Comparison of ENCODE assay signal across 8 mouse cellular contexts in genomic region chr15:79686046-79686869, GRCm38 (mm10). TPM values are rescaled to one million over a fixed set of nuclear protein-coding genes. Genes with fewer than 3 reads are reported as not detected.
A peak's percentile ranks its signal among the peaks of the same experiment; 100 is the strongest.
DNase-seq lines count a peak whose midpoint lies in the region; ATAC-seq and TF ChIP-seq lines count a peak whose summit lies in the region.

No protein-coding gene starts in this region.

- no peaks in the 10 kb centered on the region for H3K27me3 ChIP-seq in kidney, postnatal 0 days (ENCODE audit: insufficient read depth, low read length)
- no peaks in the 10 kb centered on the region for H3K27me3 ChIP-seq in hindbrain, postnatal 0 days (ENCODE audit: insufficient read depth, low read length)
- H3K27me3 ChIP-seq in midbrain, postnatal 0 days (ENCODE audit: insufficient read depth, low read length), result no peaks in the 10 kb centered on the region

- TF ChIP-seq POLR2A in cortical plate, adult 2 months (IDR thresholded peaks at IDR 0.05; ENCODE audit: extremely low read depth, insufficient read depth, low read length), result no peak

- H3K4me3 ChIP-seq in kidney, postnatal 0 days (replicated peaks; ENCODE audit: low read depth, low read length), result peak overlapping the region; percentile 88
- peak overlapping the region; percentile 72 for H3K4me3 ChIP-seq in cortical plate, adult 2 months (ENCODE audit: insufficient read depth, low read length)
- H3K4me3 ChIP-seq in hindbrain, postnatal 0 days (ENCODE audit: low read length), result peak overlapping the region; percentile 93
- peak overlapping the region; percentile 91 for H3K4me3 ChIP-seq in midbrain, postnatal 0 days (ENCODE audit: low read depth, low read length)

- peak overlapping the region; percentile 92 for H3K9ac ChIP-seq in kidney, postnatal 0 days (ENCODE audit: low read depth, low read length)
- H3K9ac ChIP-seq in hindbrain, postnatal 0 days (replicated peaks; ENCODE audit: low read length), result peak overlapping the region; percentile 92; the same call in 1 of the 2 replicates
- H3K9ac ChIP-seq in midbrain, postnatal 0 days (replicated peaks; ENCODE audit: low read length, poor library complexity, severe bottlenecking), result peak overlapping the region; percentile 85

- H3K9me3 ChIP-seq in kidney, postnatal 0 days (replicated peaks; ENCODE audit: low read length), result no peaks in the 10 kb centered on the region
- no peaks in the 10 kb centered on the region for H3K9me3 ChIP-seq in hindbrain, postnatal 0 days (ENCODE audit: low read length)
- no peaks in the 10 kb centered on the region for H3K9me3 ChIP-seq in midbrain, postnatal 0 days (ENCODE audit: low read length)

- no peak for TF ChIP-seq CTCF in kidney, postnatal 0 days (IDR thresholded peaks at IDR 0.05; ENCODE audit: low read depth)
- TF ChIP-seq CTCF in cortical plate, adult 2 months (IDR thresholded peaks at IDR 0.05; ENCODE audit: extremely low read depth, insufficient read depth, low read length), result no peak
- no peak for TF ChIP-seq CTCF in hindbrain, postnatal 0 days (IDR thresholded peaks at IDR 0.05; ENCODE audit: low read depth)
- no peak for TF ChIP-seq CTCF in midbrain, postnatal 0 days (IDR thresholded peaks at IDR 0.05)

- no peak for ATAC-seq in kidney, postnatal 0 days (replicated peaks; ENCODE audit: low FRiP score, low read depth)
- ATAC-seq in hindbrain, postnatal 0 days, result no peak
- ATAC-seq in midbrain, postnatal 0 days (ENCODE audit: low FRiP score), result no peak

- 0 out of 2 replicates have a peak overlapping the region, but pooled peaks have one; percentile 70 for H3K27ac ChIP-seq in kidney, postnatal 0 days
- H3K27ac ChIP-seq in cortical plate, adult 2 months (ENCODE audit: insufficient read depth, low read length), result no peak overlapping the region
- no peak overlapping the region for H3K27ac ChIP-seq in hindbrain, postnatal 0 days
- no peak overlapping the region for H3K27ac ChIP-seq in midbrain, postnatal 0 days (ENCODE audit: low read depth, low read length)

- no peaks in the 10 kb centered on the region for H3K36me3 ChIP-seq in kidney, postnatal 0 days (ENCODE audit: insufficient read depth, low read length)
- no peaks in the 10 kb centered on the region for H3K36me3 ChIP-seq in hindbrain, postnatal 0 days (ENCODE audit: insufficient read depth, low read length)
- H3K36me3 ChIP-seq in midbrain, postnatal 0 days (ENCODE audit: insufficient read depth, low read length), result no peaks in the 10 kb centered on the region

- H3K4me2 ChIP-seq in kidney, postnatal 0 days (ENCODE audit: low read length), result peak overlapping the region; percentile 78
- peak overlapping the region; percentile 79 for H3K4me2 ChIP-seq in hindbrain, postnatal 0 days (ENCODE audit: low read depth, low read length)
- H3K4me2 ChIP-seq in midbrain, postnatal 0 days (ENCODE audit: low read depth, low read length, poor library complexity, severe bottlenecking), result peak overlapping the region; percentile 74

- no peak for DNase-seq in kidney, postnatal 0 days (ENCODE audit: low spot score)
- no peak for DNase-seq in kidney, postnatal 14 days
- no peak for DNase-seq in hindbrain, postnatal 0 days (ENCODE audit: low spot score)
- DNase-seq in midbrain, postnatal 0 days (ENCODE audit: low spot score), result no peak
- no peak for DNase-seq in left cerebral cortex, adult 8-10 months (ENCODE audit: low spot score in 2 of 2)
- no peak for DNase-seq in frontal cortex, adult 2 months (ENCODE audit: extremely low spot score in 1 of 2, low spot score in 1 of 2)
- DNase-seq in thymus, postnatal 4 days, result no peak

- peaks cover 43% of the 10 kb centered on the region for H3K4me1 ChIP-seq in kidney, postnatal 0 days (replicated peaks; ENCODE audit: insufficient read depth, low read length)
- peaks cover 6% of the 10 kb centered on the region; the same call in 1 of the 2 replicates for H3K4me1 ChIP-seq in cortical plate, adult 2 months (ENCODE audit: control insufficient read depth, insufficient read depth, low read length)
- peaks cover 34% of the 10 kb centered on the region for H3K4me1 ChIP-seq in hindbrain, postnatal 0 days (ENCODE audit: insufficient read depth, low read length)
- peaks cover 29% of the 10 kb centered on the region for H3K4me1 ChIP-seq in midbrain, postnatal 0 days (ENCODE audit: insufficient read depth, low read length)

- WGBS in kidney, postnatal 0 days, result 15% methylated on average over 15 of the region's 15 CpGs
- WGBS in hindbrain, postnatal 0 days, result 10% methylated on average over 15 of the region's 15 CpGs
- 16% methylated on average over 15 of the region's 15 CpGs for WGBS in midbrain, postnatal 0 days

RNA-seq across cellular contexts. Expression of gene Josd1, which starts 1.5 kb away (rescaled TPM):
- 18.8 and 19.0 TPM in 2 replicates for polyA plus RNA-seq in kidney, postnatal 0 days (2015; fragmentation: Nextera tagmentation; extraction: Ambion mirVana)
- 64.0 and 64.3 TPM in 2 replicates for polyA plus RNA-seq in cortical plate, adult 2 months (2012; rRNA removed)
- total RNA-seq in hindbrain, postnatal 0 days (2014; rRNA removed), result 53.3 and 57.9 TPM in 2 replicates
- polyA plus RNA-seq in hindbrain, postnatal 0 days (2015; fragmentation: Nextera tagmentation; extraction: Ambion mirVana), result 18.1 and 20.0 TPM in 2 replicates
- 58.7 and 59.6 TPM in 2 replicates for total RNA-seq in midbrain, postnatal 0 days (2014; rRNA removed)
- 16.8 and 17.7 TPM in 2 replicates for polyA plus RNA-seq in midbrain, postnatal 0 days (2015; fragmentation: Nextera tagmentation; extraction: Ambion mirVana)
- 10 to 100 TPM; 56.0 to 62.3 (median 60.6) TPM for total RNA-seq in left cerebral cortex, adult 8-10 months (2022)
- 53.0 and 53.8 TPM in 2 replicates for polyA plus RNA-seq in frontal cortex, adult 2 months (2012; rRNA removed)

RNA-seq across cellular contexts. Expression of gene Gtpbp1, which starts 4.4 kb away (rescaled TPM):
- polyA plus RNA-seq in kidney, postnatal 0 days (2015; fragmentation: Nextera tagmentation; extraction: Ambion mirVana), result 24.3 and 26.9 TPM in 2 replicates
- 36.4 and 36.9 TPM in 2 replicates for polyA plus RNA-seq in cortical plate, adult 2 months (2012; rRNA removed)
- 88.2 and 91.7 TPM in 2 replicates for total RNA-seq in hindbrain, postnatal 0 days (2014; rRNA removed)
- polyA plus RNA-seq in hindbrain, postnatal 0 days (2015; fragmentation: Nextera tagmentation; extraction: Ambion mirVana), result 36.7 and 38.3 TPM in 2 replicates
- 76.1 and 99.3 TPM in 2 replicates for total RNA-seq in midbrain, postnatal 0 days (2014; rRNA removed)
- 40.0 and 41.6 TPM in 2 replicates for polyA plus RNA-seq in midbrain, postnatal 0 days (2015; fragmentation: Nextera tagmentation; extraction: Ambion mirVana)
- total RNA-seq in left cerebral cortex, adult 8-10 months (2022), result 10 to 100 TPM; 48.5 to 60.5 (median 55.9) TPM
- polyA plus RNA-seq in frontal cortex, adult 2 months (2012; rRNA removed), result 45.0 and 46.6 TPM in 2 replicates

RNA-seq across cellular contexts. Expression of gene Tomm22, which starts 15.6 kb away (rescaled TPM):
- polyA plus RNA-seq in kidney, postnatal 0 days (2015; fragmentation: Nextera tagmentation; extraction: Ambion mirVana), result 264 TPM in 2 replicates
- 88.3 and 94.3 TPM in 2 replicates for polyA plus RNA-seq in cortical plate, adult 2 months (2012; rRNA removed)
- 139 and 149 TPM in 2 replicates for total RNA-seq in hindbrain, postnatal 0 days (2014; rRNA removed)
- polyA plus RNA-seq in hindbrain, postnatal 0 days (2015; fragmentation: Nextera tagmentation; extraction: Ambion mirVana), result 239 and 241 TPM in 2 replicates
- 161 and 180 TPM in 2 replicates for total RNA-seq in midbrain, postnatal 0 days (2014; rRNA removed)
- polyA plus RNA-seq in midbrain, postnatal 0 days (2015; fragmentation: Nextera tagmentation; extraction: Ambion mirVana), result 229 and 230 TPM in 2 replicates
- total RNA-seq in left cerebral cortex, adult 8-10 months (2022), result 100 to 1,000 TPM in 2 of 4 experiments, 10 to 100 TPM in 2; 87.9 to 109 (median 103) TPM
- polyA plus RNA-seq in frontal cortex, adult 2 months (2012; rRNA removed), result 92.3 and 97.1 TPM in 2 replicates

RNA-seq across cellular contexts. Expression of gene Cby1, which starts 27.3 kb away (rescaled TPM):
- 51.7 and 52.7 TPM in 2 replicates for polyA plus RNA-seq in kidney, postnatal 0 days (2015; fragmentation: Nextera tagmentation; extraction: Ambion mirVana)
- polyA plus RNA-seq in cortical plate, adult 2 months (2012; rRNA removed), result 35.6 and 37.0 TPM in 2 replicates
- 48.2 and 54.2 TPM in 2 replicates for total RNA-seq in hindbrain, postnatal 0 days (2014; rRNA removed)
- polyA plus RNA-seq in hindbrain, postnatal 0 days (2015; fragmentation: Nextera tagmentation; extraction: Ambion mirVana), result 91.5 and 92.0 TPM in 2 replicates
- 56.9 and 72.5 TPM in 2 replicates for total RNA-seq in midbrain, postnatal 0 days (2014; rRNA removed)
- polyA plus RNA-seq in midbrain, postnatal 0 days (2015; fragmentation: Nextera tagmentation; extraction: Ambion mirVana), result 99.2 and 101 TPM in 2 replicates
- 10 to 100 TPM; 42.9 to 48.2 (median 46.4) TPM for total RNA-seq in left cerebral cortex, adult 8-10 months (2022)
- 39.3 and 45.0 TPM in 2 replicates for polyA plus RNA-seq in frontal cortex, adult 2 months (2012; rRNA removed)

RNA-seq across cellular contexts. Expression of gene Fam227a, which starts 27.5 kb away (rescaled TPM):
- polyA plus RNA-seq in kidney, postnatal 0 days (2015; fragmentation: Nextera tagmentation; extraction: Ambion mirVana), result 0.66 and 1.3 TPM in 2 replicates
- 12.6 and 14.5 TPM in 2 replicates for polyA plus RNA-seq in cortical plate, adult 2 months (2012; rRNA removed)
- 6.4 and 8.4 TPM in 2 replicates for total RNA-seq in hindbrain, postnatal 0 days (2014; rRNA removed)
- polyA plus RNA-seq in hindbrain, postnatal 0 days (2015; fragmentation: Nextera tagmentation; extraction: Ambion mirVana), result 2.1 and 3.1 TPM in 2 replicates
- total RNA-seq in midbrain, postnatal 0 days (2014; rRNA removed), result 12.1 and 18.1 TPM in 2 replicates
- polyA plus RNA-seq in midbrain, postnatal 0 days (2015; fragmentation: Nextera tagmentation; extraction: Ambion mirVana), result 2.2 and 2.8 TPM in 2 replicates
- total RNA-seq in left cerebral cortex, adult 8-10 months (2022), result 10 to 100 TPM; 10.4 to 11.4 (median 10.6) TPM
- 15.8 and 19.0 TPM in 2 replicates for polyA plus RNA-seq in frontal cortex, adult 2 months (2012; rRNA removed)
